Mouse (Mus musculus) lung, adult 2 months (tissue): ENCODE measurements at regions not wholly inside any gene's neighbourhood (a gene's known extent, or its start where the extent isn't known, plus 50 kb on each side); places are given as distances from the start of the nearest gene placed in this dataset.

Experiments
- CTCF ChIP-seq: fragments of 200-500 bp; IDR thresholded peaks from 2 replicates; pipeline ENCODE4 v1.5.1; 2011; ENCODE audit warnings: mild to moderate bottlenecking, low read length, control low read depth; ENCODE audit not compliant: insufficient read depth
- POLR2A ChIP-seq: fragments of 200-500 bp; IDR thresholded peaks from 2 replicates; pipeline ENCODE4 v1.6.1; 2011; ENCODE audit warnings: low read depth, mild to moderate bottlenecking, control low read depth, low read length, borderline replicate concordance; ENCODE audit errors: extremely low read depth

- TF ChIP-seq CTCF (no peak), POLR2A (no peak)
Measured at GRCm38 (mm10) chr6:117118081-117118480, 50.3 kb upstream of the Cxcl12 start.
